Mouse (Mus musculus) thymus, postnatal 14 days (tissue): ENCODE data around the gene Sgpl1.

ENCODE experiments used
- DNase-seq: peaks from one replicate; pipeline ENCODE4 v3.0.0; 2021

Gene Sgpl1

GRCm38 (mm10) chr10:61147157-61148040, at the start of gene Sgpl1:
TSS of gene Sgpl1 (minus strand) at chr10:61147703.
- DNase-seq = peak; percentile 93

- DNase-seq = no peak
These were observed 48.3 kb upstream of the Sgpl1 start for GRCm38 (mm10) chr10:61195718-61196291.

GRCm38 (mm10) chr10:61195216-61195615, 47.7 kb upstream of the Sgpl1 start:
- no peak for DNase-seq

GRCm38 (mm10) chr10:61194611-61195010, 47.1 kb upstream of the Sgpl1 start:
- no peak for DNase-seq

- DNase-seq = no peak
These were observed 40.5 kb upstream of the Sgpl1 start for GRCm38 (mm10) chr10:61188010-61188409.

- no peak for DNase-seq
These were observed 39.5 kb upstream of the Sgpl1 start for GRCm38 (mm10) chr10:61187001-61187400.

- DNase-seq = no peak
These were observed 32.4 kb upstream of the Sgpl1 start for GRCm38 (mm10) chr10:61179927-61180326.

GRCm38 (mm10) chr10:61178687-61179086, 31.2 kb upstream of the Sgpl1 start:
- DNase-seq = no peak

GRCm38 (mm10) chr10:61177751-61178150, 30.2 kb upstream of the Sgpl1 start:
- DNase-seq = no peak

- DNase-seq = no peak
These were observed 28.8 kb upstream of the Sgpl1 start for GRCm38 (mm10) chr10:61176221-61176790.

GRCm38 (mm10) chr10:61175442-61176204, 28.1 kb upstream of the Sgpl1 start:
- peak; percentile 37 for DNase-seq

GRCm38 (mm10) chr10:61174711-61175441, 27.4 kb upstream of the Sgpl1 start:
- DNase-seq = no peak

GRCm38 (mm10) chr10:61172496-61172895, 25.0 kb upstream of the Sgpl1 start:
- DNase-seq = no peak

GRCm38 (mm10) chr10:61171654-61172053, 24.2 kb upstream of the Sgpl1 start, which contains the start of gene Tbata:
TSS of gene Tbata (plus strand) at chr10:61171954.
- no peak for DNase-seq

GRCm38 (mm10) chr10:61168393-61168792, 20.9 kb upstream of the Sgpl1 start:
- DNase-seq = no peak

GRCm38 (mm10) chr10:61167333-61168096, 20.0 kb upstream of the Sgpl1 start:
- no peak for DNase-seq

GRCm38 (mm10) chr10:61162366-61162765, 14.9 kb upstream of the Sgpl1 start:
- DNase-seq = no peak

- DNase-seq = no peak
These were observed 13.2 kb upstream of the Sgpl1 start for GRCm38 (mm10) chr10:61160671-61161070.

- DNase-seq = no peak
These were observed 12.6 kb upstream of the Sgpl1 start for GRCm38 (mm10) chr10:61160089-61160488.

- no peak for DNase-seq
These were observed 11.1 kb upstream of the Sgpl1 start for GRCm38 (mm10) chr10:61158594-61158993.

- DNase-seq = no peak
These were observed 8.9 kb upstream of the Sgpl1 start for GRCm38 (mm10) chr10:61156453-61156852.

- no peak for DNase-seq
These were observed 8.1 kb upstream of the Sgpl1 start for GRCm38 (mm10) chr10:61155611-61156010.
